Mouse (Mus musculus) embryo, embryonic 10 days (tissue): ENCODE data around the gene Nt5c2.
"Not testable (repeated sequence)": the region's sequence is repeated elsewhere in the genome, so short reads cannot be mapped to it uniquely, and the experiment has no call there.

ENCODE experiments used
- DNase-seq: peaks from one replicate; pipeline ENCODE4 v3.0.0-alpha.2; 2015; ENCODE audit warnings: low spot score

Gene Nt5c2

DNA sequence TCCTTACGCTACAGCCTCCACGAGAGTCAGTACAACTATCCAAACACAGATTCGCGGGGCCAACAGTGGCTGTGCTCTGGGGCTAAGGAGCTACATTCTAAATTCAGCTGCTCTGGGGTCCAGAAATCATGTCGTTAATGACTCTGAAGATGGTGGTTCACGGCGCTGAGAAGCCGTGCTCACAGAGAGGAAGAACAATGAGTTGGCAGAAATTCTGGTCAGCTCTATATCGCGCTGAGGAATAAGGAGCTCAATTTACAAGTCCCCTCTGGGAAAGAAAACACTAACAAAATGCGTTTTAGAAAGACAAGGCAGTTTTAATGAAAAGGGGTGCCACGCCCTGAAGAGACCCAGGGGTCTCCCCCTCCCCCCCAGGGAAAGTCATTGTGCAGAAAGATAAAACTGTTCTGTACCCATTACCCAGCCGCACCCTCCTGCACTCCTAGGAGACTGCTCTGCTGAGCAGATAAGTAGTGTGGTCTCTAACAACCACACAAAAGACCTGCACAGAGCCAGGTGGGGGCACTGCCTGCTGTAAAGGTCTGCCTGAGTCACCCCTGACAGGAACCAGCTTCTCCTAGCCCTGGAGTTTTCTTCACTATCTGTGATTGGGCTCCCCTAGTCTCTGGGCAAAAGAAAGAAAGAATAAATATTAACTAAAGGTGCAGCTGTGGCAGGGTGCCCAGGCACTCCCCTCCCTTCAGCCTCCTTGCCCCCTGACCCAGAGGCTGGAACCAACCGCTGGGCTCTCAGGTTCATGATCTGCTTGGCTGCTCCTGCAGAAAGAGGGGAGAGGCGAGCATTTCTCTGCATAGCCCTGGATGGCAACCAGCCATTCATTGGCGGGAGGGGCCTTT, 26.5 kb downstream of the Nt5c2 start:
- no peak for DNase-seq

DNA sequence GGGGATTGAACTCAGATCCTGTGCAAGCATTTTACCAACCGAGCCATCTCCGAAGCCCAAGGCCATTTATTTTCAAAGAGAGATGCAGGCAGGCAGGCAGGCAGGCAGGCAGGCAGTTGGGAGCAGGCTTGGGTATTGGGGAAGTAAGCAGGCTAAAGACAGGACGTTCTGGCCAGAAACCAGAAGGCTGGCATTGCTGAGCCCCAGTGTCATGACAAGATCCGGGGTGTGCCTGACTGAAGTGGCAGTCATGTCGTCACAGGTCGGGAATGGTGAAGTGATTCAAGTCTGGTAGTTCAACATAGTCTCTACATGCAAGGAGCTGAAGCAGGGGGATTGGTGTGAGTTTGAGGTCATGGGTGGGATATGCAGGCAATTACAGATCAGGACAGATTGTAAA, 27.3 kb downstream of the Nt5c2 start:
- DNase-seq, result no peak

DNA sequence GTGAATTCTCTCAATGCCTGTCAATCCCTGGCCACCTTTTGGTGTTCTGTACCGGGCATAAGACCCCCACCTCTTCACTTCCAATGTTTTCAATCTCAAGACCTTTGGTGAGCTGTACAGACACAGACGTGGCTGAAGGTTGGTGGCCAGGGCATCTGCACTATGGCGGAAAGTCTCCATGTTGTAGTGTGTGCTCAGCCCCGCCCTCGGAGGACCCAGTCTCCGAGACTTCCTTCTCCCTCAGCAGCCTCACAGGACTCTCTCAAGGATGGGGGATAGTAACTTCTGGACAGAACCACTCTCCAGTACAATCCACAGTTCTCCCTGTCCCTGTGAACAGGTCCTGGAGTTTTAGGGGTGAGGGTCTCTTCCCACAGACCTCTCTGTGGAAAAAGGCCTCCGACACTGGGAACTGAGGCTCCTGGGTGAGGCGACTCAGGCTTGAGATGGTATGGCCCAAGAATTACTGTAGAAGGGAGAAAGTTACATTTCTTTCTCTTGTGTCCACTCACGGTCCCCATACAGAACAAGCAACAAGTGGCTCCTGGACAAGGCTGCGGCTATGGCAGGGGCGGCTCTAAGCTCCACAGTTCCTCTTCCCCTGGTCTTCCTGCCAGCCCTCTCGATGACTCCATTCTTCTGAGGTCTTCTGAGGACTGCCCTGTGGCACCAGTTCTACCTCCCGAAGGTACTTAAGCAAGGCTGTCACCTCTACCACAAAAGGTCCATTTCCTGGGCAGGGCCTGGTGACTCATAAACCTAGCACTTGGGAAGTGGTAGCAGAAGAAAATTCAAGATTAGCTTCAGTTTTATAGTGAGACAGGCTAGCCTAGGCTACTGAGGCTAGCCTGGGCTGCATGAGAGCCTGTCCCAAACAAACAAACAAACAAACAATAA, 30.0 kb downstream of the Nt5c2 start:
- DNase-seq, result no peak

DNA sequence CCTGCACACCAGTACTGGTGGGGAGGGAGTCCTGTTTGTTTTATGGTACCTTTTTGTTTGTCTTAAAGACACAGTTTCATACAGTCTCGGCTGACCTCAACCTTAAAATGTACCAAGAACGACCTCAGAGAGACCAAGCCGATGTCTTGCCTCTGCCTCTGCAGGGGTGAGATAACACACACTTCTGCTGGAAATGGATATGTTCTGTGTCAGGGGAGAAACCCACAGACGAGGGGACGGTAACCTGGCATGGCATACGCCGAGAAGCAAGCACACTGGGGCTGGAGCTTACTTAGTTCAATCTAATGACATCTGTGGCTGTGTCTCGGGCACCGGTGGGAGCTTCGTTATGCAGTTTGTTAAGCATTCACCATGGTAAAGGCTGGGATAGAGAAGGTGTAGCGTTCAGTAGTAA, 31.0 kb downstream of the Nt5c2 start:
- no peak for DNase-seq

DNA sequence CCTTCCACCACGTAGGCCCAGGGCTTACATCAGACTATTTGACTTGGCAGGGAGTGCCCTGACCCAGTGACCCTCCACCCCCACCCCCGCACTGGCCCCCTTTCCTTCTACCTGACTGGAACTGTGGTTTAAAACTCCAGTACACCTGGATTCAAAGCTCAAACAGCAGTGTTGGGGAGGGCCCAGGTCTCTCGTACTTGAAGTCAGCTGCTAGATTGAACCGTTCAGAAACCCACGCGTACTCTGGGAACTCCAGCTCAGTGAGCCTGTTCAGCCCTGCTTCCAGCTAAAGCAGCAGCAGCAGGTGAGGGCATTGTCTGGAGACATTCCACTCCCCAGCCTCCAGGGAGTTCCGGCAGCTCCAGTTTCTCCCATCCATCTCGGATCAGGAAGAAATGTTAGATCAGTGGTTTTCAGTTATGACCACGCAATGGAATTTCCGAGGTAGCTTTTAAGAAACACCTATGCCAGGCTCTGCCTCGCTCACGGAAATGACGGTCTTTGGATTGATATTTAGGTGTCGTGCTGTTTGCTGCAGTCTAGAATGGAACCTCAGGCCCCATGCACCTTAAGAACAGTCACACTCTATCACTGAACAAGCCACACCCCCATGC, 31.5 kb downstream of the Nt5c2 start:
- peak; percentile 31 for DNase-seq

DNA sequence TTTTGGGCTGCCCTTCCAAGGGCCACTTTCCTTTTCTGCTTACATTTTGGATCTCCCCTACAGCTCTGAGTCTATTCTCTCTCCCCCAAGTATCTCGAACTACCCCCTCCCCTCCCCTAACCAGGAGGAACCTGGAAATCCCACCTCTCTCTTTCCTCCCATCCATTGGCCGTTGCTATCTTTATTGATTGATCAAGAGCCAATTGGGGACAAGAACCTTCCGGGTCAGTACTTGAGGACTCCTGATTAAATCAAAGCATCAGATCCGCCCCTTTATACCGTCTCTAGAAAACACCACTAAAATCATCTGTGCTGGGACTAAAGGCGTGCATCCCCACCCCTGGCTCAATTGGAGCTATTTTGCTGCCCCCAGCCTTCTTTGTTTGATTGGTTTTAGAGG, 33.5 kb downstream of the Nt5c2 start:
- DNase-seq, result no peak

DNA sequence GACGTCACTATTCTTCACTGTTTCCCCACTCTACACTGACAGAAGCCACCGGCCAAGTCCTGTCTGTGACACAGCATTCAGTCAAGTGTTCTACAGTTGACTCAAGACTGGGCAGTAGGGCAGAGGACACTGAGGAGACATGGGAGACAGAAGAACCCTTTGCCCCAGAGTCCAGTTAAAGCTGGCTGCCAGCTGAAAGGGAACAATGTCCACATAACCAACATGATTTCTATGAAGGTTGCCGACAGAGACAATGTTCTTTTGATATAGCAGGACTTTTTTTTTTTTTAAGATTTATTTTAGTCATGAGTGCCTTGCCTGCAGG, 35.2 kb downstream of the Nt5c2 start:
- DNase-seq, result no peak

DNA sequence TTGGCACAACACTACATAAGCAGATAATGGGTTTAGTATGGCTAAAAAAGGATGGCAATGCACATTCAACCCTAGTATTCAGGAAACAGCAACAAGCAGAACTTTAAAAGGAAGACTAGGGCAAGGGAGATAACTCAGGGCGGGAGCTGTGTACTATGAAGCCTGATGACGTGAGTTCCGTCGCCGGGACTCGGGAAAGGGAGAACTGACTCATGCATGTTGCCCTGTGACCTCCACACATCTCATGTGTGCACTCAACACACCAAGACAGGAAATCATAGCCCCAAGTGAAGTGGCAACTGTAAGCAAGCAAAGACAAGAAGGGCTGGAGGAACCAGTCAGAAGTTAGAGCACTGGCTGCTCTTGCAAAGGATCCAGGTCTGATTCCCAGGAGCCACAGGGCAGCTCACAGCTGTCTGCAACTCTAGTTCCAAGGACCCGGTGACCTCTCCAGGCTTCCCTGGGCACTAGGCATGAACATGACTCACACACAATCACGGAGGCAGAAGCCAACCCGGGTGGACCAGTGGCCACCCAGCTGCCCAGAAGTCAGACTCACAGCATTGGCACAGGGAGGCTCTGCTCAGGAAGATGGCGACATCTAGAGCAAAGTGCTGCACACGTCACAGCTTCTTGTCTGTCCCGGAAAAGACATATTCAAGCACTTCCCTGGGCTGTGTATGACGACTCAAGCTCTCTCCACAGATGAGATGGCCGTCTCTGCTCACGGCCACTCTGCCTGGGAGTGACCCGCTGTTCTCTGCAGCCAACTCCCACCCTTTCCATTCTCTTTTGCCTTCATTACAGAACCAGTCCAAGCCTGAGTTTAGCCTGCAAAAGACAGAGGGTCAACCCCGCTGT, 35.8 kb downstream of the Nt5c2 start:
- DNase-seq, result no peak

DNA sequence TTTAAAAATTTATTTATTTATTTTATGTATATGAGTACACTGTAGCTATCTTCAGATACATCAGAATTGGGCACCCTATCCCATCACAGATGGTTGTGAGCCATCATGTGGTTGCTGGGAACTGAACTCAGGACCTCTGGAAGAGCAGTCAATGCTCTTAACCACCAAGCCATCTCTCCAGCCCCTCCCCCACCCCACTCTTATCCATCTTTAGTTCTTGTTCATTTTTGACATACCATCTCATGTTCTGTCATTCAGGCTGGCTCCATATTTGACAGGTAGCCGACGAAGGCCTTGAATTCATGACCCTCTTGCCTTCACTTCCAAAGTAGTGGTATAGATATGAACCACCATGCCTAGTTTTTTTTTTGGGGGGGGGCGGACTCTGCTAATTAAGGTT, 36.9 kb downstream of the Nt5c2 start:
- not testable (repeated sequence) for DNase-seq

DNA sequence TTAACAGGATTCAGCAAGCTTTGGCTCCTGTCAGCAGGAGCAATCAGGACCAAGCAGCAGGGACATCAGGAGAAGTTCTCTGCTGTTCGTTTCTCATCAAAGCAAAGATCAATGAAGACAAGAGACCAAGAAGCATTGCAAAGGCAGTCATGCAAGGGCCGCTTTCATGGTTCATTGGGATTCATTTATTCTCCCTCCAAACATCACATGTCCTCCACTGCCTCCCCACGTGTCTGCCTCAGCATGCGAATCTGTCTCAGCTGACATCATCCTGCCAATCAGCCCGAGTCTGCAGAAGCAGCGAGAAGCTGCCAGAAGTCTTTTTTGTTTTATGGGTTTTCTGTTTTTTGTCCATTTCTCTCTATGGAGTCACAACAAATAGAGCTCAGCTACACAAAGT, 37.5 kb downstream of the Nt5c2 start:
- DNase-seq, result peak; percentile 42

DNA sequence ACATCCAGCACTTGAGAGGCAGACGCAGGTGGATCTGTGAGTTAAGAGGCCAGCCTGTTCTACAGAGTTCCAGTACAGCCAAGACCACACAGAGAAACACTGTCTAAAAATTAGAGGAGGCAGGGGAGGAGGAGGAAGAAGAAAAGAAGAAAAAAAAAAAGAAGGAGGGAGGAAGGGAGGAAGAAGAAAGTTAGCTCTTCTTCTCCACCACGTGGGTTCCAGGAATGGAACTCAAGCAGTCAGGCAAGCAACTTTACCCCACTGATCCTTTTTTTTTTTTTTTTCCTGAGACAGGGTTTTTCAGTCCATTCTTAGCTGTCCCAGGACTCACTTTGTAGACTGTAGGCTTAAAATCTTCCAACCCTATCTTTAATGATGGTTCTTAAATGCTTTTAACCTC, 38.2 kb downstream of the Nt5c2 start:
- no peak for DNase-seq

DNA sequence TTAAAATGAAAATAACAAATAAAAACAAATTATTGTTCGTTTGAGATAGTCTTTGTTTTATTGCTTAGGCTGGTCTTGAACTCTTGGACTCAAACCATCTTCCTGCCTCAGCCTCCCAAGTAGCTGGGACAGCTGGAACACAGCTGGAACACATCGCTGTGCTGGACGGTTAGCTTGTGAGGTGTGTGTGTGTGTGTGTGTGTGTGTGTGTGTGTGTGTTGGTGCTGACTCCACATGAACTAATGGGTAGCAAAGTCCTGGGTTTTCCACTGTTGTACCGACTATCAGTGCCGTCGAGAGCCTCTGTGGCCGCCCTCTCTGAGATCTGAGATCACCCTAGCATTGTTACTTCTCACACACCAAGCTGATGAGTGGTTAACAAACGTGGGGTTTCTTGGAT, 39.0 kb downstream of the Nt5c2 start:
- DNase-seq, result no peak

DNA sequence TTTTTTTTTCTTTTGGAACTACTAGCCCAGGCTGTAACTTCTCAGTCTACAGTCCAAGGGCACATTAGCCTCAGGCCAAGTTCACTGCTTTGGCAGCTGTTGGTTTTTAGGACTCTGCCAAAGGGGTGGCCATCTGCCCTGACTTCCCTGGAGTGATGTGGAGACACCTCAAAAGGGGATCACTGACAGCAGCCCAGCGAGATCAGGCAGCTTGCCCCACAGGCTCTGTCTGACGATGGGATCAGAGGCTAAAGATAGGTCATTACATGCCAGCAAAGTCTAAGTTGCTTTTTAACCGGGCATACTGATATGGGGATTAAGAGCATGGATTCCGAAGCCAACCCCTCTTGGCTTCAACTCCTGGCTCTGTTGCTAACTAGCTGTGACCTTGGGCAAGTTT, 39.4 kb downstream of the Nt5c2 start:
- DNase-seq, result no peak

DNA sequence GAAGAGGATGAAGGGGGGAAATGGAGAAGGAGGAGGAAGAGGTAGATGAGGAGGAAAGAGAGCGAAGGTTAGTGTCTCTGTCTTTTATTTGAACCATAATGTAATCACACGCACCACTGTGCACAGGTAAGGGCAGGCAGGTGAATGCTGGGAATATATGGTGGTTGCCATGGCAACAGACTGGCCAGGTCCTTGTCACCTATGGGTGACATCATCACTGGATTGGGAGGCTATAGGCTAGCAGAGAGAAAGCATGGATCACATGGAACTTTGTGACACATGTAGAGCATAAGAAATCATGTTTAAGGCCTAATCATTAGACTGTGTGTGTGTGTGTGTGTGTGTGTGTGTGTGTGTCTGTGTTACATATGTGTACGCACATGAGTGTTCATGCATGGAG, 42.8 kb downstream of the Nt5c2 start:
- no peak for DNase-seq

DNA sequence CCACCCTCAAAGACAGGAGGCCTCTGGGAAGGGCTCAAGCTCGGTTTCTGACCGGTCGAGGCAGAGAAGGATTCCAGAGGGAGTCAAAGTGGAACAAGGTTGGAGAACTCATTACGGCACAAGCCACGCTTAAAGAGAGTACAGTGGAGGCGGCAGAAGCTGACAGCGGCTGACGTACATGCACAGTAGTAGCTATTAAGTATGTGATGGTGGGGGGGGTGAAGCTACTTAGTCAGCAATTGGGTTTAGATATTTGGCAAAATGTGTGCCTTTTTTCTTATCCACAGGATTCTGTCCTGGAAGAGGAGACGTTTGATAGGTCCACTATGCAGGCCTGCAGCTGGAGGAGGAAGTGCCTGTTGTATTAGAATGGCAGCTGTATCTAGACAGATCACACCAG, 43.2 kb downstream of the Nt5c2 start:
- no peak for DNase-seq

DNA sequence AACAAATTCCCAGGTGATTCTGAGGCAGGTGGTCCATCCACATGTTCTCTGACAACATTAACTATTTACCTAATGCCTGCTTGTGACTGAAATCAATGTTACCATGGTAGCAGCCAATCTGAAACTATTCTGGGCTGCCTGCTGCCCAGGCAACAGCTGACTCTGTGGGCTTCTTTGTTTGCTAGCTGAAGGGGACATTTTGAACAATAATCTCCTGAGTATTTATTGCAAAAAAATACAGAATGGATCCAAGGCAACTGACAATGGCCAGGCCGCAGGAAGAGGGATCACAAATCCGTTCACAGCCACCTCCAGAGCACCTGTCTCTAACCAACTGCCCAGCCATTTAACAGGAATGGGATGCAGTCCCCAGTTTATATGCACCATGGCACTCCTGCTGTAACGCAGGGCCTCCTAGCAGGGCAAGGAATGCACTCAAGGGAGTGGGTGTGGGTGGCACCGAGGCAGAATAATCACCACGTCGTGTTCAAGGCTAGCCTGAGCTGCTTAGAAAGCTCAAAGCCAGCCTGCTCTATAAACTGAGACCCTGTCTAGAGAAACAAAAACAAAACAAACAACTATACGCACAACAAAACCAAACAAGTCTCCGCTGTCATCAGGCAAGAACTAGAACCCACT, 43.8 kb downstream of the Nt5c2 start:
- peak; percentile 40 for DNase-seq

DNA sequence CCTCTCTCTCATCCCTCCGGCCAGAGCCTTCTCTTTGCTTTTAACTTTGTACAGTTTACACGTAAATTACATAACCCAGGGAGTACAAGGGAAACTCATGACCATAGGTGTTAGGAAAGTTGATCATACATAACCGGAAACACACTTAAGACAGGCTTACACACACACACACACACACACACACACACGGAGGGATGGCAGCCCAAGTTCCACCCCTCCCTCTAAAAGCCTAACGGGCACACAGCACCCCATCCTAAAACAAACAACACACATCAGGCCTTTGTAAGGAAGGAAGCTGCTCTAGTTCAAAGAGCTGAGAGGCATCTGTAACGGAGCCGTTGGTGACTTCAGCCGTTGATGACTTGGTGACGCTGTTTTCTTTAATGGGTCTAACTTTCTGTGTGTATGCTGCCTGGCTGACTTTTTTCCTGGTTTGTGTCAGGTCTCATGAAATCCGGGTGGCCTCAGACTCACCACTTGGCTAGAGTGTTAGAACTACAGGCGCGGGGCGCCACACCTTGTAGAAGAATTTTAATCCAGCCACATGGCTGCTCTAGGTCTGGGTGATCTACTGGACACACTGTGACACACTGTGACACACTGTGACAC, 44.7 kb downstream of the Nt5c2 start:
- no peak for DNase-seq

DNA sequence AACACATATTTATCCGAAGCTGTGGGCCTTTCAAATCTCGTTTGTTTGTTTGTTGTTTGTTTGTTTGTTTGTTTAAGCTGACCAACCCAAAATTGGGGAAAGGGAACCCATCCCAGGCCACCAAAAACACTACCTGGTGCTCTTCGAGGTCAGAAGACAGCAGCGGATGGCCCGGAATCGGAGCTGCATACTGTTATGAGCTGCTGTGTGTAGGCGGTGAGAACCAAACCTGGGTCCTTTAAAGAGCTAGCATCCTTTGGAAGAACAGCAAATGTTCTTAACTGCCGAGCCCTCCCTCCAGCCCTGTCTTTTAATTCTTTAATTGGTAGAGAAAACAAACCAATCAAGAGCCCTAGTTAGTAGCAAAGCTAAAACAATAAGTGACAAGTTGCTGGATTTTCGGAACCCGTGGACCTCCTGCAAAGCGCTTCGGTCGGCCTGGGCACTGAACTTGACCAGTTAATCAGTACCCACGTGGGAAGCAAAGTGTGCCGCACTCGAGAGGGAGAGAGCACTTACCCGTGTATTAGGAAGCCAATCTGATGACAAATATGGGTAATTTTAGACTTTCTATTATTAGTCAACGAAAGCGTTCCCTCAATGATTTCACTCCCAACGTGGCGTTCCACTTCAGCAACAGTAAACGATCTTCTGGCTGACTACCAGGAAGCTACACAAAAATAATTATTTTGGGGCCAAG, 45.5 kb downstream of the Nt5c2 start:
- no peak for DNase-seq

DNA sequence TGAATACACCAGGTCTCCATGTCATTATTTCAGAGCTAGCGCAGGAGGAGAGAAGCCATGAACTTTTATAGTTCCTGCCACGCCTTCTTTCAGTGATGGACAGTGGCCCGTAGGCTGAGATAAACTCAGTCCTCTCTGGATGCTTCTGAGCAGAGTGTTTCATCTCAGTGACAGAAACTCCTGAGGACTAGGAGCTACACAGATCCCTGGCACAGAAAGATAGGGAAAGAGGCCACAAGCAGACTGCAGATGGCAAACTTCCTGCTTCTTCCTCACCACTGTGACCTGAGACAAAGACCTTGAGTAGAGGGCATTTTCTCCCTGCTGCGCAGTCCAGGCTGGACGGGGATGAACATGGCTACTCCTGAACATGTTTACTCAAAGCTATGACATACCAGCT, 46.1 kb downstream of the Nt5c2 start:
- no peak for DNase-seq

DNA sequence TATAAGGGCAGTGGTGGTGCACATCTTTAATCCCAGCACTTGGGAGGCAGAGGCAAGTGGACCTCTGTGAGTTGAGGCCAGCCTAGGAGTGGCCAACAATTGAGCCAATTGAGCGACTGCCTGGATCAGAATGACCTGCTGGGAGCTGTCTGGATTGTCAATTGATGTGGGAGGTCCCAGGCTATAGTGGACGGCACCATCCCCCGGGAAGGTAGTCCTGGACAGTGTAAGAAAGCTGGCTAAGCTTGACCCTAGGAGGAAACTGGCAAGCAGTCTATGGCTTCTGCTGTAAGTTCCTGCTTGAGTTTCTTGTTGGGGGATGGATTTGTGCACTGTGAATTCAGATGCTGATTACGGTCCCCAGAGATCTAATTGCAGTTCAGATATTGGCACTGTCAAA, 47.1 kb downstream of the Nt5c2 start:
- DNase-seq, result no peak
